In the genomic region with DNA sequence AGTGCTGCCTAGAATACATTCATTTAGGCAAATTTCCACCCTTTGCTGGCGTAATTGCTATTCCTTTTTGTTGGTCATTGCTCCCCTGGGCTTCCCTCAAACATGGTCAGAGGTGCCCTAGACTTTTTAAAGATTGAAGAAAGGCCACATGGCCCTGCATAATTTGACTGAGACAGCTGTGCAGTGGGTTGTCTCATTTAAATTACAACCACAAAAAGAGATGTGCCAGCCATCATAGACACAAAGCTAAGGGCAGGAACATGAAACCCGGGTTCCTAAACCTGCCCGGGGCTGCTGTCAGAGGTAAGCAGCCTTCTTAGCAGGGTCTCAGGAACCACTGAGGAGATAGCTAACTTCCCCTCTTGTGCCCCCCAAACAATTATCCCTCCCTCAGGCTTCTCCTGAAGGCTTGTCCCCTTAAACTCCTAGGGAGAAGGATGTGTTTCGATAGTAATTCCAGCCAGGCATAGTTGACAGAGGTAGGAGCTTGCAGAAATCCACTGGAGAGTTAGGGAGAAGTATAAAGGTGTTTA, we compare ENCODE assay signal across 21 mouse cellular contexts. TPM values are rescaled to one million over a fixed set of nuclear protein-coding genes. Genes with fewer than 3 reads are reported as not detected.
DNase-seq lines count a peak whose midpoint lies in the region; ATAC-seq and TF ChIP-seq lines count a peak whose summit lies in the region.
"Had no signal": no experiment of that assay in that cellular context is flagged by ENCODE, and none has a peak within 500 bp of the region (broad histone marks: within the 10 kb centered on the region; RNA-seq: fewer than 3 reads in every experiment).

No protein-coding gene starts in this region.

- no peak for TF ChIP-seq EP300 in heart, adult 2 months (IDR thresholded peaks at IDR 0.05; ENCODE audit: insufficient read depth, low read depth, low read length)

- TF ChIP-seq POLR2A in heart, adult 2 months (IDR thresholded peaks at IDR 0.05; ENCODE audit: insufficient read depth, low read depth, low read length) = no peak
- no peak for TF ChIP-seq POLR2A in lung, adult 2 months (IDR thresholded peaks at IDR 0.05; ENCODE audit: borderline replicate concordance, extremely low read depth, low read depth, low read length)

- intact Hi-C loops in heart, adult 2 months (cut with DNase I) = loop anchor here (5.0 kb wide), 1 partner anchor 41 kb away; no protein-coding TSS in a partner anchor

- H3K36me3 ChIP-seq in heart, adult 2 months (ENCODE audit: control insufficient read depth, insufficient read depth, low read length) = peaks cover 16% of the 10 kb centered on the region
- H3K36me3 ChIP-seq in neural tube, embryonic 13.5 days = no peaks in the 10 kb centered on the region
- H3K36me3 ChIP-seq in hindbrain, embryonic 13.5 days = no peaks in the 10 kb centered on the region
- H3K36me3 ChIP-seq in kidney, embryonic 16.5 days (ENCODE audit: insufficient read depth, low read length) = no peaks in the 10 kb centered on the region
- H3K36me3 ChIP-seq: liver, embryonic 15.5 days had no signal

- H3K9me3 ChIP-seq in neural tube, embryonic 13.5 days = no peaks in the 10 kb centered on the region
- no peaks in the 10 kb centered on the region for H3K9me3 ChIP-seq in hindbrain, embryonic 13.5 days
- no peaks in the 10 kb centered on the region for H3K9me3 ChIP-seq in kidney, embryonic 16.5 days (ENCODE audit: low read length)
- H3K9me3 ChIP-seq: liver, embryonic 15.5 days; megakaryocyte, embryonic 14.5 days had no signal

- no peak for DNase-seq in heart, adult 2 months
- no peak for DNase-seq in heart, adult 18-20 months
- no peak for DNase-seq in neural tube, embryonic 10.5 days (ENCODE audit: extremely low spot score, low spot score)
- no peak for DNase-seq in lung, adult 2 months
- DNase-seq: adrenal gland, postnatal 36 days; cerebellum, adult 8-10 months; gastrocnemius, postnatal 25 days; kidney, postnatal 10 days; lung, postnatal 14 days; right cerebral cortex, adult 18-20 months; thymus, postnatal 4 days had no signal

- H3K79me2 ChIP-seq in heart, adult 2 months (replicated peaks; ENCODE audit: control insufficient read depth, insufficient read depth, low read length) = no peaks in the 10 kb centered on the region; the same call in 1 of the 2 replicates

- H3K27ac ChIP-seq in heart, adult 2 months = peak overlapping the region; percentile 86; the same call in 1 of the 2 replicates
- peak overlapping the region; percentile 57 for H3K27ac ChIP-seq in neural tube, embryonic 13.5 days (replicated peaks)
- 0 out of 2 replicates have a peak overlapping the region, but pooled peaks have one; percentile 20 for H3K27ac ChIP-seq in hindbrain, embryonic 13.5 days
- no peak overlapping the region for H3K27ac ChIP-seq in kidney, embryonic 16.5 days (ENCODE audit: low read length)
- H3K27ac ChIP-seq: left cerebral cortex, adult 2 months; liver, embryonic 15.5 days had no signal

- H3K27me3 ChIP-seq in heart, adult 2 months (ENCODE audit: control insufficient read depth, insufficient read depth, low read length) = no peaks in the 10 kb centered on the region
- no peaks in the 10 kb centered on the region for H3K27me3 ChIP-seq in neural tube, embryonic 13.5 days
- H3K27me3 ChIP-seq in hindbrain, embryonic 13.5 days = no peaks in the 10 kb centered on the region
- no peaks in the 10 kb centered on the region for H3K27me3 ChIP-seq in kidney, embryonic 16.5 days (ENCODE audit: insufficient read depth, low read length)
- H3K27me3 ChIP-seq: Patski had no signal

- no peak overlapping the region for H3K4me3 ChIP-seq in heart, adult 2 months
- no peak overlapping the region for H3K4me3 ChIP-seq in neural tube, embryonic 13.5 days
- no peak overlapping the region for H3K4me3 ChIP-seq in hindbrain, embryonic 13.5 days
- H3K4me3 ChIP-seq in lung, adult 2 months (replicated peaks; ENCODE audit: extremely low read depth, low read depth, low read length) = no peak overlapping the region
- no peak overlapping the region for H3K4me3 ChIP-seq in kidney, embryonic 16.5 days (ENCODE audit: low read length)
- H3K4me3 ChIP-seq: left cerebral cortex, adult 2 months; liver, embryonic 15.5 days; megakaryocyte, embryonic 14.5 days had no signal

- 73% methylated on average over 4 of the region's 4 CpGs for WGBS in heart, adult 2 months
- 22% methylated on average over 4 of the region's 4 CpGs for WGBS in neural tube, embryonic 13.5 days
- 22% methylated on average over 4 of the region's 4 CpGs for WGBS in hindbrain, embryonic 13.5 days
- WGBS in lung, adult 2 months = 64% methylated on average over 4 of the region's 4 CpGs
- 48% methylated on average over 4 of the region's 4 CpGs for WGBS in kidney, embryonic 16.5 days

- H3K4me1 ChIP-seq in heart, adult 2 months (ENCODE audit: control insufficient read depth, insufficient read depth, low read length) = peaks cover 16% of the 10 kb centered on the region
- H3K4me1 ChIP-seq in neural tube, embryonic 13.5 days (replicated peaks) = peaks cover 73% of the 10 kb centered on the region
- H3K4me1 ChIP-seq in hindbrain, embryonic 13.5 days (replicated peaks) = peaks cover 56% of the 10 kb centered on the region
- H3K4me1 ChIP-seq in lung, adult 2 months (ENCODE audit: control insufficient read depth, insufficient read depth, low read length) = no peaks in the 10 kb centered on the region
- H3K4me1 ChIP-seq in kidney, embryonic 16.5 days (ENCODE audit: insufficient read depth, low read length) = peaks cover 18% of the 10 kb centered on the region
- H3K4me1 ChIP-seq: liver, embryonic 15.5 days; megakaryocyte, embryonic 14.5 days had no signal

- no peak for TF ChIP-seq CTCF in heart, adult 2 months (IDR thresholded peaks at IDR 0.05)
- TF ChIP-seq CTCF in lung, adult 2 months (IDR thresholded peaks at IDR 0.05; ENCODE audit: insufficient read depth, low read length) = no peak

- no peak for ATAC-seq in neural tube, embryonic 13.5 days (ENCODE audit: low read depth)
- ATAC-seq in hindbrain, embryonic 13.5 days (ENCODE audit: low FRiP score) = no peak
- no peak for ATAC-seq in kidney, embryonic 16.5 days (ENCODE audit: low FRiP score, low TSS enrichment)
- ATAC-seq: activated CD4-positive, CD25-positive, alpha-beta regulatory T cell, adult 4 months; intestine, embryonic 16.5 days; Patski had no signal

- no peak overlapping the region for H3K9ac ChIP-seq in heart, adult 2 months (ENCODE audit: low read depth, low read length)
- peak overlapping the region; percentile 23; the same call in 1 of the 2 replicates for H3K9ac ChIP-seq in neural tube, embryonic 13.5 days
- 0 out of 2 replicates have a peak overlapping the region, but pooled peaks have one; percentile 3 for H3K9ac ChIP-seq in hindbrain, embryonic 13.5 days
- H3K9ac ChIP-seq in kidney, embryonic 16.5 days (replicated peaks; ENCODE audit: low read length) = no peak overlapping the region
- H3K9ac ChIP-seq: liver, embryonic 15.5 days had no signal

- H3K4me2 ChIP-seq in neural tube, embryonic 13.5 days = no peak overlapping the region
- no peak overlapping the region for H3K4me2 ChIP-seq in hindbrain, embryonic 13.5 days
- H3K4me2 ChIP-seq in kidney, embryonic 16.5 days (replicated peaks; ENCODE audit: low read depth, low read length) = no peak overlapping the region
- H3K4me2 ChIP-seq: heart, embryonic 11.5 days; liver, embryonic 15.5 days had no signal

RNA-seq across cellular contexts. Expression of a gene that starts 46.6 kb away (rescaled TPM):
- total RNA-seq in heart, adult 2 months (2021) = 10 to 100 TPM; 11.4 to 12.2 TPM
- 13.6 and 16.8 TPM in 2 replicates for polyA plus RNA-seq in heart, adult 2 months (2012; rRNA removed)
- 10 to 100 TPM in 1 of 2 experiments, 1 to 10 TPM in 1; 9.9 to 12.9 TPM for total RNA-seq in heart, adult 18-20 months (2021)
- polyA plus RNA-seq in neural tube, embryonic 13.5 days (2015; fragmentation: Nextera tagmentation; extraction: Ambion mirVana) = 182 and 184 TPM in 2 replicates
- 135 and 159 TPM in 2 replicates for polyA plus RNA-seq in hindbrain, embryonic 13.5 days (2015; fragmentation: Nextera tagmentation; extraction: Ambion mirVana)
- polyA plus RNA-seq in lung, adult 2 months (2012; rRNA removed) = 10.7 and 11.8 TPM in 2 replicates
- polyA plus RNA-seq in kidney, embryonic 16.5 days (2015; fragmentation: Nextera tagmentation; extraction: Ambion mirVana) = 24.1 and 26.2 TPM in 2 replicates

Comparison
In these comparisons a context has a peak if more than half of its experiments do, and no peak if none do; other contexts are left out.
1. H3K9ac ChIP-seq: peak in neural tube, embryonic 13.5 days (single experiment) and hindbrain, embryonic 13.5 days (single experiment); none in heart, adult 2 months (single experiment) and kidney, embryonic 16.5 days (single experiment).